Mouse (Mus musculus) liver (tissue): ENCODE measurements around the gene Serpinb2.

Experiments
- DNase-seq: peaks from one replicate; pipeline ENCODE4 v3.0.0-alpha.2; 2020; ENCODE audit warnings: mixed read lengths

Serpinb2 gene

DNA sequence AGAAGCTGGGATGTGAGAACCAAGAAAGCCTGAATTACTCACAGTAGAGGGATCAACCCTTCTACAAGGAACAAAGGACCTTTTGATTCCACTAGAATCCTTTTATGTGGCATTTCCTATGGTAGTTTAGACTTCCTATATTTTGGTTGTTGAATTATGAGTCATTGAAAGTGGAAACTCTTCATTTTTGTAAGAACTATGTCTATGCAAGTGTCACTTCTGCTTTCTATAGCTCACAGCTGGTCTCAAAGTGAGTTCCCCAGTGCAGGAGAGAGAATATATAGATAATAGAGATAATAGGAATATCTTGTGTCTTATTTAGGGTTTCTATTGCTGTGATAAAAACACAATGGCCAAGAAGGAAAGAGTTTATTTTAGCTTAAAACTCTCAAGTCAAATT is 71.7 kb downstream of the Serpinb2 start:
- DNase-seq = no peak

DNA sequence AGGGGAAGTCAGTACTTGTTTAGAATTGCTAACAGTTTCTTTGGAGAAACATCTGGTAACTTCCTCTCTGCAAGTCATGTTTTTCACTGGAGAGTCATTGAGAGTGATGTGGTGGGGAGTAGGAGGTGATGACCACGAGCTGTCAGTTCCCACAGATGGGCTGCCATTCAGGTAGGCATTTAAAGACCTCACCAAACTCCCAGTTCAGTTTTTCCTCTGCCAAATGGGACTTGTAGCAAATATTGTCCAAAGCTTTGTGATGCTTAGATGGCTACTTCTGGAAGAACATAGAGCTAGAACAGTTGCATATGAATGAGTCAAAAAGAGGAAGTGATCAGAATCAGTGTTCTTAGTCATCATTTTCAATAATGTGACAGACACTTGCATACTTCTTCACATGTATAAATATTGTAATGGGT is 72.7 kb downstream of the Serpinb2 start:
- no peak for DNase-seq

DNA sequence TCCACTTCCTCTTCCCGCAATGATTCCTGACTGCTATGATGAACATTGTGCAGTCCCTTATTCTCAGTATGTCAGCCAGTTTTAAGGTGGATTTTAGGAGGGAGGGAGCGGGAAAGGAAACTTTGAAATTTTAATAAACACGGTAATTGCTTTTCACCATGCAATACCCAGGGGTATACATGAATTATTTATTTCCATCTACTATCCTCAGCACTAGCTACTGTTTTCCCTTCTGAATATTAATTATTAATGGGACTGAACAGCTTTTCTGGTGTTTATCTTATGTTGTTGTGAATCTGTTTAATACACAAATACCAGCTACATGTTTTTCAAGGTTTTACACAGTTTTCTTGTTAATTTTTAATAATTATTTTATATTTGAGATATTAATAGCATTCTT is 73.7 kb downstream of the Serpinb2 start:
- DNase-seq = no peak
